Mouse (Mus musculus) heart, postnatal 4 days (tissue): ENCODE data around the gene Ehbp1. TPM values are rescaled to one million over a fixed set of nuclear protein-coding genes. Genes with fewer than 3 reads are reported as not detected.

Source experiments
- DNase-seq: peaks from one replicate; pipeline ENCODE4 v3.0.0; 2021
- total RNA-seq, 2 experiments: library from RNA; stranded (reverse); gene quantifications; 2 replicates each; pipeline ENCODE4 v1.2.3; 2021

Ehbp1 gene
- total RNA-seq, 2 experiments from 2014 or later = 154 to 156 TPM

DNA sequence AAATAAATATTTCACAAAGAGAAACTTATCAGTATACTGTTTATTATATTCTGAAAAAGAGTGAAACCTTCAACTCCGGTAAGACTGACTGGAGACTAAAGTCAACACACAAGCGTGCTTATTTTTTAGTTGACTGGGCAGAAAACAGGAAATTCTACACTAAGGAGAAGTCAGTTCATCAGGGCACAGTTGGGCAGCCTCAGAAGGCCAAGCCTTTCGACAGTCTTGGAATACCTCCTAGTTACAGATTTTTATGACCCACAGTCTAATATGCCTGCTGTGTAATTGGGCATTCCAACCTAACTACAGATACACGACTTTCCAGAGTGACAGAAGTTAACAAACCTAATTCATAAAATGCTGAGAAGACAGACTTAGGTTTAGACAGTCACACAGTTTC, 145.3 kb downstream of the Ehbp1 start:
- DNase-seq = no peak

DNA sequence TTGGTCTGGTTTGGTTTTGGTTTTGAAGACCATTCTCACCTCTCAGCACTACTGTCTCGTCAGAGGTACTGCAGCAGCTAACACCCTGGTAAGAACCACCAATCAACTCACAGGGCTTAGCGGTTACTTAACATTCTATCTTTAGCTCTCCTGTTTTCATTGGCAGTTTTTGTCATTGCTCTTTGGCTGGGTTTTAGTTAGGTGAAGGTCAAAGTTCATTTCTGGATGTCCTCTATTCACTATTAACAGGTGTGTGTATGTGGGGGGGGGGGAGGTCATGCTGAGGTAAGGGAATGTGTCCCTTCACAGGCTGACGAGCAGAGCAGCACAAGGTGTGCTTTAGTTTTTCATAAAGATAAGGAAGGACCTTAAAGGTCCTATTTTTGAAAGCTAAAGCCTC, 147.5 kb downstream of the Ehbp1 start:
- peak; percentile 10 for DNase-seq

DNA sequence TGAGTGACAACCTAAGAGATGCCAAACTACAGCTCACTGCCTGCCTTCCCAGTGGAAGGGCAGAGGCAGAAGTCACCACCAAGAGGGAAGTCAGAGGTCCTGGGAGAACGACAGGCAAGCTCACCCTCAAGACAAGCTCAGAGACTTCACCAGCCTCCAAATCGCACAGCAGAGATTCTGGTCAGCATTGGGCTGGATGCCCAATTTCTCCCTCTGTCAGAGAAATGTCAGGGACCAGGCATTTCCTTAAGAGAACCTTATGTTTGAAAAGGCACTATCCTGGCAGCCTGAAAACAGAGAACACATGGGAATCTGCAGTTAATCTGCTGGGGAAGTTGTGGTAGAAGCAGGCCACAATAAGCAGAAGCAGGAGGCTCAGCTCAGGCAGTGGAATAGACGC, 151.5 kb downstream of the Ehbp1 start:
- no peak for DNase-seq

DNA sequence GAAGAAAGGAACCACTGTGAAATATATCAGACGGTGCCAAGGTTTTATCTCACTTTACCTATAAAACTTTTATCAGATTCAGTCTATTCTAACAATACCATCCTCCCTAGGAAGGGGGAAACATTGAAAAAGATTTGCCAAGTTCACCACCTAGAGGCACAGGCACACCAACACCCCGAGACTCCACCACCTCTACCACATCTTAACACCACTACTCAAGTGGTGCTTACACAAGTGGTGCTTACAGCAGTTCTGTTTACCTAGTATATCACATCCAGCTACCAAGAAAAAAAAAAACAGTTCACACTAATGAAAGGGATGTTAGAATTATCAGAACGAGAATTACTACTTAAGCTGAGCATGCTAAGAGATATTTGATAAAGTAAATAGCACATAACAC, 152.1 kb downstream of the Ehbp1 start:
- DNase-seq = no peak

DNA sequence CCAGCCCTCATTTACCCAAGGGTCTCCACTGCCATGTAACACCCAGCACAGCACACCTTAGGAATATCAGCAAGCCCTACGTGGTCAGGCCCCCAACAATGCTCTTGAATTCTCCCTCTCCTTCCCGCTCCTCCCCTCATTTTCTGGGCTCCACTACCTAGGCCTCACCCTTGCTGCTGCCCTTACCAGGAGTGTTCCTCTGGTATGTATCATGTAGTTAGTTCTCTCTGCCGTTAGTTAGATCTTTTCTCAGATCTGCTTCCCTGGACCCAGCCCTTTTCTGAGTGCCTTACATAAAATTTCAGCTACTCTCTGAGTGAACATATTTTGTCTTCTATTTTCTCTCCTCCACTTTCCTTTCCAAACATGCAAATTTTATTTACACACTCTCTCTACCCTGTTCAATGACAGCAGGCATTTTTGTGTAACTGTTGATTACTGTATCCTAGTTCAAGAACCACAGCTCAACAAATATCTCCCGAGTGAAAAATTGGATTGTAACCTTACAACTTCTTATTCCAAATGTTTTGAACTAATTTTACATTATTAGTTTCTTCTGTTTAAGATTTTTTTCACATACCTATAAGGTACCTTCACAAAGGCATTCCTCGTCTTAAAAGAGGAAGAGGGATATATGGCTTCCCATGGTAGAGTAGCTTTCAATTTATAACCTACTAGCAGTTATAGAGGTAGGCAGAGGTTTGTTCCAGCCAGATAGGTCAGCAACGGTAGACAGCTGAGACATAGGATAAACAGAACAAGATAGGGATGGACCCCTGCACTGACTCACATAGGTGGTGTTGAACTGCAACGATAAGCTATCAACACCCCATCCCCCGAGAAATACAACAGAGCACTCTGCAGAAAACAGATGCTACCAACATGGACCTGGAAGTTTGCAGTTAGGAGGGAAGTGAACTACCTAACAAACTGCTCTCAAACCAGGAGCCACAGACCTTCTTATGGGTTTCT, 160.3 kb downstream of the Ehbp1 start:
- no peak for DNase-seq

DNA sequence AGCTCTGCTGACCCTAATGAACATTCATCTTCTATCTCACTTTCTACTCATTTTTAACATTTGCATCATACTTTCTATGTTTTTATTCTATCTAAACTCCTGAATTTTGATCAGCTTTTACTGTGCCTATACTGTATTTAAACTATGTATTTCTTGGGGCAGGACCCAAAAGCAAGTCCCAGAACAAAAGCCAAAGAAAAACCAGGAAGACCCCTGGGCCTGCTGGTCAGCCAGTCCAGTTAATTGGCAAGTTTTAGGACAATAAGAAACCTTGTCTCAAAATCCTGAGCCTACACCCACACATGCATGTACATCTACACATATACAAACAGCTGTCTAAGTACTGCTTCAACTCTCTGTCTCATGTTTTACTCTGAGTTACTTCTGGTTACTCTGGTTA, 161.9 kb downstream of the Ehbp1 start:
- DNase-seq = no peak

DNA sequence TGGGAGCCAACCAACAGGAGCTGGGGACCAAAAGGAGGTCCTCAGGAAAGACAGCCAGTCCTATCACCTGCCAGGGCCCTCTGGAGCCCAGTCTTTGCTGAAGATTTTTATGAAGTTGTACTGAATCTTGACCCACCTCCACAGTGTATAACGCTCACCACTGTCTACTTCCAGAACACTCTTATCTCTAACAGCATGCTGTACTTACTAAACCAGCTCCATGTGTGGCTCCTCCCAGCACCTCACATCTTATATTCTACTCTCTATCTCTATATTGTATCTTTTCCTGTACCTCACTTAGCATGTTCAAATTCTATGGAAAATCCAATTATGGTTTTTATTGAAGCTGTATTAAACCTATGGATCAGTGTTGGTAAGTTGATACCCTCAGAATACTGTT, 163.5 kb downstream of the Ehbp1 start:
- DNase-seq = no peak

DNA sequence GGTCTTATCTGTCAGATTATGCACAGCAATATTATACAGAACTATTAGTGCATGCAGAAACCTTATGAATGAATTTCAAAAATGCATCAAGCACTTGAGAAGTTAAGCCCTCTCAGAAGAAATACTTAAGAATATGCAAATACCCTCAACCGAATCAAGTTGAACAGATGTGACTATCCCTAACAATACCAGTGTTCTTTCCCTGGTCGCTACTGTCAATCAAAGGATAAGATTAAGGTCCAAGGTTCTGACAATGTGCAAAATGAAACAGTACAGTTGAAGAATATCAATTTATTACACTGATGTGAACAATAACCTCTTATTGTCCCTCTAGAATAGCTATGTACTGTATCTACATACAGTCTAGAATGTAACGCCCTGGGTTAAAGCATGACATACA, 167.8 kb downstream of the Ehbp1 start:
- no peak for DNase-seq

DNA sequence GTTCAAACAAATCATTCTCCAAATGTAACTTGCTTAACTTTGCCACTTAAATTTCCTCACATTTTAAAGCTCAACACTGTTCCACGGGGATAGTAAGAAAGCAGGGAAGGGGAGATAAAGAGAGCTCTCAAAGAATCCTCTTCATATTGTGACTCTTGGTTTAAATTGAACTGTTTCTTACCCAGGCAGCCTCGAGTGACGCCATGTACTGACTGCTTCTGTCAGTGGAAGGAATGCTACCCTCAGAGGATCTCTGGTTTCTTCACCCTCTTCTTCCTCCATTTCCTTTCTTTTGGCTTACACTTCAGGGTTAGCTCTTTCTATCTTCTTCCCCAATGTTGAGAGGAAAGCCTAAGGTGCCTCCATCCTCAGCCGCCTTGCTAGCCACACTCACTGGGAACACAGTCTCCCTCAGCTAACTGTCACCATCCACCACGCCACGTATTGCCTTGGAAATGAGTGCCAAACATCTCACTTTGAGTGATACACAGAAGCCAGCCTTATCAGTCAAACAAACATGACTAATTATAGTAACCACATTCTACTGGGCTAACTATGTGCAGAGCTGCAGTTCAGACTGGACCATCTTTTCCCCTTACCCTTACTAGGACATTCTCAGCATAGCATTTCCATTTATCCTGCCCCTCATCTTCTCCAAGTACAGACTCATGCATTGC, 171.0 kb downstream of the Ehbp1 start:
- peak; percentile 58 for DNase-seq

DNA sequence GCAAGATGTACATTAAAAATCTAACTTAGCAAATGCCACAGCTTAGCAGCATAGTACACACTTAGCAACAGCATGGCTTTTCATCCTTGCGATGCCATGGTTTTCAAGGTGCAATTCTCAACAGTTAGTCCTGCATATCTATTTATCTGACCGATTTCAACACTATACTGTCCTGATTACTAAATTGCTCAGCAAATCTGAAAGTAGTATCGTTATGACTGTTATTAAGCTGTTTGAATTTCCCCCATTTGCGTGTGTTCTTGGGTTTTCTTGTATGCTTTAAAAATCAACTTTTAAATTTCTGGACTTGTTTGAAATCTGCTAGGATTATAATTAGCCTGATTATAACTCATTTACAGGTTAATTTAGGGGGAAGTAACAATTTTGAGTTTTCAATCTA, 184.2 kb downstream of the Ehbp1 start:
- no peak for DNase-seq

DNA sequence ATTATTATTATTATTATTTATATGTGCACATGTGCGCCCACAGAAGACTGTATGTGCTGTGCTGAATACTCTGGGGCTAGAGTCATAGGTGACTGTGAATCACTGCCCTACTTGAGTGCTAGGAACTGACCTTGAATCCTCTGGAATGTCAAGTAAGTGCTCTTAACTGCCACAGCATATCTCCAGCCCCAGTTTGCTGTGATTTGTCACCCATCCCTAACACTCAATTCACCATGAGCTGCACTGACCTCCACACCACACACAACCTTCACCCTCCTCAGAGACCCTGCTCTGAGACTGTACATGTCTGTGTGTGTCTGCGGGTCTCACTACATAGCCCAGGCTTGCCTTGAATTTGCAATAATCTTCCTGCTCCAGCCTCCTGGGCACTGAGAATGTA, 185.9 kb downstream of the Ehbp1 start:
- no peak for DNase-seq

DNA sequence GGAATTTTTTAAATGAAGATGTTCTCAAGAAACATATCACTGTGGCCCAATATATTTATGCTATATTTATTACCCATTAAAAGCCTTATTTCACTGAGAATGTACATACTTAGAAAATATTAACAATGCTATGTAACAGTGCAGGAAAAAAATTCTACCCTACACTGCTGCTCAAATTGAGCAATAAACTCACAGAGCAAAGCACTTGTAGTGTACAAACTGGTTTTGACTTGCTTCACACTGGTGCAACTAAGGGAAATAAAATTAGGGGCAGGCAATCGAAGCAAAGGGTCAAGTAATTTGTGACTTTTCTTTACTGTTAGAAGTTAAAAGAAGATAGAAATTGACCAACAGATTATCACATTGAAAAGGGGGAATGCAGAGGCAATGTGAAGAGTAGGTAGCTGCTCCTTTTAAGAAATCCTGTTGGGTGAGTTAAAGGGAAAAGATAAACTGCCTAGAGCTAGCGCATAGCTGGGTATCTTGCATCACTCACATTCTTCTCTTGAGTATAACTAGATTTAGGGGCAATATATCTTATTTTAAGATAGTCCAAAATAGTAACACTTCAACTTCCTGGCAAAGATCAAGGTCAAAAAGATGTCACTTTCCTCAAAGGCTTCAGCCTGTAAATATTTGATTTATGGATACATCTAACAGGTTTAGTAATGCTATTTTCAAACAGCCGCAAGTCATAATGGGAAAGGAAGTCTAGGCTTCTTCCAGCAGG, 186.6 kb downstream of the Ehbp1 start:
- DNase-seq = no peak

DNA sequence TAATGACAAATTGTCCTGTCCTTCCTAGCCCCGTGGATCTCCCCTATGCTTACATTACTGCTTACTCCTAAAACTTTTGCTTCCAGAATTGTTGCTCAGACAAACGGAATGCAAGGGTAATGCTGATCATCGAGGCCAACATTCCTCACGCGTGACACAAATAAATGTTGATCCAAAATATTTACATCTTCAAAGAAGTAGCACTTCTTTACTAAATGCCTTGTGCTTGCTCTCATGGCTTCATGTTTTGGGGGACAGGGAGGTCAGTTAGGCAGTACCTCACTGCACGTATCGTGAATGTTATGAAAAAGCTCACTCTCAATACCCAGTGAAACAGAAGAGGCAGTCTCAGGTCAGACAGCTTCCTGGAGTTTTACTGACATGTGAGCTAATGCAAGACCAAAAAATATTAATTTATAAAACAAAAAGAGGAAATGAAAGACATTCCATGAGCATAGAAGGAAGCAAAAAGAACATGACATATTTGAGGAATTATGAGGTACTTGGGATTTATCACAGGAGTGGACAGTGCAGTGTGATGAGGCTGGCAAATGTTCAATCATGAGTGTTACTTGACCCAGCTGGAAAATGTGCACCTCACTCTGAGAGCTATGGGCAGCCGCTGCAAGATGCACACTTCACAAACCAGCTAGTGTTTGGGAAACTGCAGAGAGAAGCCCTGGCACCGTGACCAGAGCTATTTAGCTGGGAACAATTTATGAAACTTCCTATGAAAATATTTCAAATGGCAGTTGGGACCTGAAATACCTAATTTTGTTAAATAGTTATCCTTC, 187.4 kb downstream of the Ehbp1 start:
- peak; percentile 42 for DNase-seq

DNA sequence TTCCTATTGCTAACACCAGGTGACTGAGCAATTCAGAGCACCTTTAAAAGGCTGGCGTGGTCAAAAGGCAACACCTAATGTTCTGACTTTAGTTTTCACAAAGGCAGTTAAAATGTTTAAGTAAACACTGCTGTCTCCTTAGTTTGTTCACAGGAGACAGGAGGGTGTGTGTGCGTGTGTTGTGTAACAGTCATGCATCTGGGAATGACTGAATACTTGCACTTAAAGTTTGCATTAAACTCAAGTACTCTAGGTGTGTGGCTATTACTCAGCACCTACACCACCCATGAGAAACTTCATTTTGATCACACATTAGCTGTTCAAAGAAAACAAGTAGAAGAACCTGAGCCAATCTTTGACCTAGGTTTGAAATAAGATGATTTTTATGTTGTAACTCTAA, 201.4 kb downstream of the Ehbp1 start:
- DNase-seq = no peak

DNA sequence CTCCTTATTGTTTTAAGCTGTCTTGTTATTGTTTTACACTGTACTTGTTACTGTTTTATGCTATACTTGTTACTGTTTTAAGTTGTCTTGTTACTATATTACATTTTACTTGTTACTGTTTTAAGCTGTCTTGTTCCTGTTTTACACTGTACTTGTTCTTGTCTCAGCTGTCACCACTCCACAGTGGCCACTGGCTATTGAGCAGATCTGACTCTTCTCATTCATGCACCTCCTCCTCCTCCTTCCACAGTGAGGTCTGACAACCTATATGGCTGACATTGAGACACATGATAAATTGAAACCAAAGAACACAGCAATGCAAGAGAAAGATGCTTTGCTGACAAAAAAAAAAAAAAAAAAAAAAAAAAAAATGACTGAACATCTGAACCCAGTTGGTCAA, 203.6 kb downstream of the Ehbp1 start:
- peak; percentile 22 for DNase-seq

DNA sequence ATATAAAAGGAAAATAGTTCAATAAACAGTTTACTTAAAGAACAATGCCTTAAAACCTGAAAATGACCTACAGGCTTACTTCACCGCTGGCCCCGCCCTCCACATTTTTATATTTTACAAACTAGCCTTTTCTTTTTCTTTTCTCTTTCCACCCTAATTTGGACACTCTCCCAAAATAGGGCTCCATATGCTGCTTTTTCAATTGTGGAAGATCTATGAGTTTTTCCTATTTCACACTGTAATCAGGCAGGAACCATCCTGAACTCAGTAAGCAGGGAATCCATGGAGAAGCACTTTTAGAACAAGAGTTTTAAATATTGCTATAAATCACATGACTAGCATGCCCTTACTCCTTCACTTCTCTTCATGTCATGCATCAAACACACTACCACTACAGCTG, 216.9 kb downstream of the Ehbp1 start:
- DNase-seq = no peak

DNA sequence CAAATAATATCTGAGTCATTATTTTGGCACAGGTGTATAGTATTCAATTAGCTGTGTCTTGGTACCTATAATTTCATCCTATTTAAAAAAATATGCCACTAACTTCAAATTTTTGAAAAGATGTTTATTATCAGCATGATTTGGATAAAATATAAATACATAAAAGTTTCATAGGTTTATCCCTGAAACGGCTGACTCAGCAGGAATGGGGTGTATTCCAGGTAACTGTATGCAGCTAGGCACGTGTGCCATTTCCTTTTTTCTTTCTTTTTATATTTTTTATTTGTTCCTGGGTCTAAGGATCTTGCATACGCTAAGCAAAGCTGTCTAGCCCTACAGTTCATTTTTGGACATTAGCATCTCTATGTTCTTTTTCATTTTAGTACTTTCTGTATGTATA, 223.2 kb downstream of the Ehbp1 start:
- no peak for DNase-seq

DNA sequence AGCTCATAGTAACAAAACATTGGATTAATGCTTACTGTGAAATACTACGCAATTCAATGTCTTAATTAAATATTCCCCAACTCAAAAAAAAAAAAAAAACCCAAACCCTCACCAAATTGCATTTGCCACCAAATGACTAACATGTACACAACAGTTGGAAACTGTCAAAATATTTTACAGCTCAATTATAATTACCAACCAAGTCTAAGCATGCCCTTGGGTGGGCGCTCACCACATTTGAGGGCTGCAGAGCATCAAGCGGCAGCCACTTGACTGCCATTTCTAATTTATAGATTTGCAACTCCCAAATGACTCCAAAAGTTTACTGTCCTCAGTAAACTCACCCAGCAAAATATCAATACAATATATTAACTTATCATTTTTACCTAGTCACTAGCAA, 229.9 kb downstream of the Ehbp1 start:
- DNase-seq = no peak

DNA sequence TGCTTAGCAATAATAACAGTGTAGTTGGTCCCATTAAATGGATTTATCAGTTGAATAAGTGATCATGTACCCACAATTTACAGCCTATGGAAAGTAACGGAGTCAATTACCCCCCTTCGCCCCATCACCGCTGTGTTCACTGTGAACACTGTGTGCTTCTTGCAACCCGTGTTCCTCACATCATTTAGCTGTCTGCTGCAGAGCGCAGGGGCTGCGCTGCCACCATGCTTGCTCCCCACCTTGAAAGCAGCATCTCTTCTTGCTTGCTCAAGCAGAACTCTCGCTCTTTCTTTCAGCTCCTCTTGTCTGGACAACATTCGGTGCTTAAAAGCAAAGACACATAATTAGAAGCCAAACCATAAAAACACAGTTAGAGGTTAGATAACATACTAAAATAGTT, 252.7 kb downstream of the Ehbp1 start:
- no peak for DNase-seq

DNA sequence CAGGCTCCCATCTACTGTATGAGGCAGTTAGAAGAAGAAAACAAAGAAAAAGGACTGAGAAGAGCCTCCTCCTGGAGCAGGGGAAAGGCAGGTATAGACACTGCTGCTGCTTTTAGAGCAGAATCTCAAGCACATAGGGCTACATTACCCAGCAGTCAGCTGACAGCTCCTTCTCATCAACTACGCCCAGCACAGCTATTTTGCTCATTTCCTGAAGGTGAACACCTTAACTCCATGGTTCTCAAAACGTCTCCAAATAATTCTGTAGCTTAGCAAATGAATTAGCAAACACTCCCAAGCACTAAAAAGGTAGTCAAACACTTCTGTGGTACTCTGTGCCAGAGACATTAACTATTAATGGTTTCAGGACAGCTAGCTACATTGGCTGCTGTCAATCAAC, 278.7 kb downstream of the Ehbp1 start:
- no peak for DNase-seq

DNA sequence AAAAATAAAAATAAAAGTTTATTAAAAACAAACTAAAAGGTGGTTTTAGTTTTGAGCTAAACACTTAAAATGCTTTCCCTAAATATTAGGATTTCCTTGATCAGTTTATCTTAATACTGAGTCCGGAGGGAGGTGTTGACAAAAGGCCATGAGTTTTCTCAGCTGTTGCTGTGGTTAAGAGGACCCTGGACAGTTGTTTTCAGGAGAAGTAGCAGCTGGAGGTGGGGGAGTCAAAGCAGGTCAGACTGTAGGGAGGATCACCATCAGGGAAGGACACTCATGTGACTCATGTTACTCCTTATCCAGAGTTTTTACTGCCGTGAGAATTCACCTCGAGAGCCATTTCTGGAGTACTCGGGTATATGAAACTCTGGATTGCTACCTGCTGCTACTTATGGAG, 280.4 kb downstream of the Ehbp1 start:
- peak; percentile 13 for DNase-seq

DNA sequence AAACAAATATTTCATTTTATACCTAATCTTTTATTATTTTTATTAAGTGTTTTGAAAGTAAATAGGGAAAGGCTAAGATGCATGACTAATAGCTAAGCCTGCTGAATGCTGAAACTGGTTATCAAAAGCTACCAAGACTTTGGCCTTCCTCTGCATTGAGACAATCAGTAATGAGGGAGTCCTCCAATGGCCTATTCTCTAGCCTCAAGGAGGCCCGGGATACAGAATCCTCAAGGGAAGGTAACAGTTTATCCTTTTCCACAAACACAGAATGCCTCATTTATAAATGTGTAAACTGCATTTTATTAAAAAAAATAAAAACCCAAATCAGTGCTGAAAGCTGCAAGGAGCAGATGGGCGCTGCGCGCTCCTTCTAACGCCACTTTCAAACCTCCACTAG, 284.6 kb downstream of the Ehbp1 start:
- no peak for DNase-seq

DNA sequence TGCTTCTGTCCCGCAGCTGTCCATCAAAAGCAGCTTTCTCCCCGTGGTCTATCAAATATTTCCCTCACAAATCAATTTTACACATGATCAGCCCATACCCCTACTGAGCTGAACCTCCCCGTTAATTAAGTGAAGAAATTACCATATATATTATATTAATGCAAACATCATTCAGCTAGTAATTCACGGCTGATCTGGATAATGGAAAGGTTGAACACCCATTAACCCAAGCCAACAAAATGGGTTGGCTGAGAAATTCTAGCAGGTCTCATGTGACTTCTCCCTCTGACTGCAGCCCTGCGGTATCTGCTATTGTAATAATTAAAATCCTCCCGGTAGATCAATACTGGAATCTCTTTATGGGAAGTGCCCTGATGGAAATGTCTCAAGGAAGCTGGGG, 286.2 kb downstream of the Ehbp1 start:
- DNase-seq = no peak
